Mouse (Mus musculus) kidney, postnatal 36 days (tissue): ENCODE measurements around the gene Spock1.
"Not testable (repeated sequence)": the region's sequence is repeated elsewhere in the genome, so short reads cannot be mapped to it uniquely, and the experiment has no call there.

ENCODE experiments used
- DNase-seq, 2 experiments: peaks; one replicate each; pipeline ENCODE4 v3.0.0; 2021 to 2022; ENCODE audit warnings: mixed read lengths in 2 of 2

The Spock1 gene

DNA sequence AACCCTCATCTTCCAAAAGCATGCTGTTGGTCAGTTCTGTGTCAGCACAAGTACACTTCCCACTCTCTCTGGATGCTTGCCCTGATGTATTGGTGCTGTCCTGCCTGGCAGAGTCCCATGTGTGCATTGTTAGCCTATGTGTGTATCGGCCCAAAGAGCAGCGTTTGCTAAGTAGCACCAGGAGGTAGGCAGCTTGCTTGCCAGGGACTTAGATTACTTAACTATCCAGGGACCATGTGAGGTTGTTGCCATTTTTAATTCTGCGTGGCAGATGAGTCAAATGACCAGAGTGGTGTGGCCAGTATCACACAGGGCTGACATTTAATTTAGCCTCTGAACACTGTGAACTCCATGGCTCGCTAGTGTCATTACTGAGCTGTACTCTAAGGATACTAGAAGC lies 256.9 kb downstream of the Spock1 start:
- no peak for DNase-seq

DNA sequence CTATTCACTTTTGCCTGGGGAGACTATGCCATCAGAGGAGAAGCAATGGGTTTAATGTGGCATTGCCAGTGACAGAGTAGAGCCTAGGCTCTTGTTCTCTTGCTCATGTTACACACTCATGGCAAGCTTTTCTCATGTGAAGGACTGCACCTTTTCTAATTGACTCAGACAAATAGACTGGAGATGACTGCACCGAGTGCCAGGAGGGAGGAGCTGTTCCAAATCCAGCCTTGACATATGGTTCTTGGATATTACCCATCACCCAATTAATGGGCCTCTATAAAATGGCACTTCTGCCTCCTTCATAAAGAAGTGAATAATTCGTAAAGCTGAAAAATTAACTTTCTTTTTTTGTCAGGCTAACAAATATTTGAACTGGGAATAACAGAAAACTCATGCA lies 259.3 kb downstream of the Spock1 start:
- DNase-seq, result no peak

DNA sequence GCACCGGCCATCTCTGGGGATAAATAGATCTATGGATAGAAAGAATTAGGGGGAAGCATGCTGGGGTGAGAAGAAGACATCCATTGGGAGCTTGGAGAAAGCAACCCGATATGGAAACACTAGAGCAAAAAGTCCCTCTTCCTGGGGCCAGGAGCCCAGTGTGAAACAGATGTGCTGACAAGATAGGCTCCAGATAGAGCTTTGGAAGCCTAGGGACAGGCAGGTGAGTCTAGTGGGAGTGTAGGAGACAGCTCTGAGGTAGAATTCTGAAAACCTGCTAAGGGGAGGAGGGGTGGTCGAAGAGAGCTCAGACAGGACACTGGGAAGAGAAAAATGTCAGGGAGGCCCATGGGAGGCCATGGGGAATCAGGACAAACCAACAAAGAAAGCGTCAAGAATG lies 260.7 kb downstream of the Spock1 start:
- DNase-seq, result no peak

DNA sequence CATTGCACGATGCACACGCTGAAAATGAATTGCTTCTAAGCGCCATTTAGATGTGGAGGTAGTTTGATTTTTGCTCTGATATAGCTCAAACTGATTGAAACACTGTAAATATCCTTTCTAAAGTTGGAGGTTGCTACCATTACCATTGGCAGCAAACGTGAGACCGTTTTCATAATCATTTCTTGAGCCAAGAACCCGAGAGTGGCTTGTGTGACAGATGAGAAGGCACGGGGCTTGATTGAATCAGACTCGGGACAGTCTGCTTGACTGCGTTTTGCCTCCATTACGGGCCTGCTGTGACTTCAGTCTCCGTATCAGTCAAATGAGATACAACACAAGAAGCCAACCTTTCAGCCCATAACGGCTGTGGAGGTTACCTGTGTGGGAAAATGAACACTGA lies 265.1 kb downstream of the Spock1 start:
- no peak for DNase-seq

DNA sequence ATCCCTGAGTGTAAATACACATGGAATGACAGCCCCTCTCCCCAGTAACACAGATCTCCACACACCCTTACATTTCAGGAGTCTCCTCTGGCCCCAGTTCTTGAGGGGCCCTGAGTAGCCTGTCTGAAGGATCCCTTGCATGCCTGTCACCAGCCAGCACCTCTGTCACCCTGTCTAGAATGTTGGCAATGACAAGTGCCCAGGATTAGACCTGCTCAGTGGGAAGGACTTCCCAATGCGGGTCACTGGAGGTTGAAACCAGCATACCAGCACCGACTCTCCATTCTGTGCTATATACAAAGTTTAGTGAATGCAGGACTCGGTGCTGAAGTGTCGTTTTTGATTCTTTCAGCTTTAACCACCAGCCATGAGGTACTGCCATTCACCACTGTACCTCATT lies 266.5 kb downstream of the Spock1 start:
- no peak for DNase-seq

DNA sequence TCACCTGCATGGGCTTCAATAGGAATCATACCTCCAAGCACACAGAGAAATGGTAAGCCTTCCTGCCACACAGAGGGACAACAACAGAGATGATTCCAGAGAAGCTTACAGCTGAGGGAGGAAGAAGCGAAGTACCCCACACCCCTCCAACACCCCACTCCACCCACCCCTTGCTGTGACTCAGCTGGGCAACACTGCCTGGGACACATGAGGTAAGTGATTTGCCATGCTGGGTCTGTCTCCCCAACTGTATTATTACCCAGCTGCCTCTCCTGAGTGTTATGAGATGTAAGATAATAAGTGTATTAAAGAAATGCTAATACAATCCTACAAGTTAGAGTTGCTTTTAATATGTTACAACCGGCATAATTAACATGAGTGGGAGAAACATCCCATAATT lies 267.2 kb downstream of the Spock1 start:
- DNase-seq, result no peak

DNA sequence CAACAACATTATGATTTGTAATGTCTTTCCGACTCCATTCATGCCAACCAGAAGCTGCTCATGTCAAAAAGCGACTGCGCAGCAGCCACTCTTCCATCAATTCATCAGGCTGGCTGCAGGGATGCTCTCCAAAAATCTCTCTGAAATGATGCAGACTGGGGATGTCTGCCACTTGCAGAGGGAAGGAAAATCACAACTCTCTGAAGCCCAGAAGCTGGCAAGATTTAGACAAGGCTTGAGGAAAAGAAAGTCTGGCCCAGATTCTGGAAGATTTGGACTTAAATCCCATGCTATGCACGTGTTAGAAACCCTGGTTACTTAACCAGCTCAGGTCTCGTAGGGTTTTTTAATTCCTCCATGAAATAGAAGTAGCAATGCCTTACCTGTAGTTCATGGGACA lies 269.3 kb downstream of the Spock1 start:
- no peak for DNase-seq

DNA sequence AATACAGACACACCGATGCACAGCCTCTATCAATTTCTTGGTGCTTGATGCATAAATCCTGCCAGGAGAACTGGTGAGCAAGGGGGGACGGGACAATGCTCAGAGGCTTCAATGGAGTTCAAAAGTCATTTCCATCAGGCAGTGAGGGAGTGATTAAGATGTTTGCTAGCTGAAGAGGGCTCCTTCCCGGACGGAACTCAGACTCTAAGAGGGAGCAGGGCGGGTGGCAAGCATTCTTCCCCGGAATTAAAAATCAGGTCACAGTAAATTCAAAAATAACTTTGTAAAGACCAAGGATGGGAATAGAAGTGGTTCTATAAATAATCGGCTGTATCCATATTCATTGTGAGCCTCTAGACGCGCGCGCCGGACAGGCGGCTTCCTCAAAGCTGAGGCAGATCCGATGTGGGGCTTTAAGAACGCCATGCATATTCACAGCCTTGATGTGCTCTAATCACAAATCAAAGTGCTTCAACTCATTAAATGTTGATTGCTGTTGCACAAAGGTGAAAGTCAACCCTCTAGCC lies 270.5 kb downstream of the Spock1 start:
- DNase-seq, result no peak

DNA sequence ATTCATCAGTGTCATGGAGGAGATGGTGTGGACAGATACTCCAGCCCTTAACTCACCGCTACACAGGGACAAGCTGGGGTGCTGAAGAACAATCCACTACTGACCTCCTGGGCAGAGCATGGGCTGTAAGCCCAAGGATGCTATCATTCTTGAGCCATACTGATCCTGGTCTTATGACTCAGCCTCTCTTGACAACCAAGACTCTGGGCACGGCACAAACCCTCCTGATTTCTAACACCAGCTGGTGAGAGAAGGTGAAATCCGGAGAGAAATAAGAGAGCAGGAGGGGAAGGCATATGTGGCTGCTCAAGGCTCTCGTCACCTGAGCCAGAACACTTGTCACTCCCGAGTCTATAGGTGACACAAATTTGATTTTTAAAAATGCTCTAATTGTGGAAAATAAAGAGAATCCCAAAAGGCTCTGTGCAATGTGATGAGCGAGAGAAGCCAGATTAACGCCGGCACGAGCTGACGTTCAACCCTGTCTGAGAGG lies 271.0 kb downstream of the Spock1 start:
- no peak for DNase-seq

DNA sequence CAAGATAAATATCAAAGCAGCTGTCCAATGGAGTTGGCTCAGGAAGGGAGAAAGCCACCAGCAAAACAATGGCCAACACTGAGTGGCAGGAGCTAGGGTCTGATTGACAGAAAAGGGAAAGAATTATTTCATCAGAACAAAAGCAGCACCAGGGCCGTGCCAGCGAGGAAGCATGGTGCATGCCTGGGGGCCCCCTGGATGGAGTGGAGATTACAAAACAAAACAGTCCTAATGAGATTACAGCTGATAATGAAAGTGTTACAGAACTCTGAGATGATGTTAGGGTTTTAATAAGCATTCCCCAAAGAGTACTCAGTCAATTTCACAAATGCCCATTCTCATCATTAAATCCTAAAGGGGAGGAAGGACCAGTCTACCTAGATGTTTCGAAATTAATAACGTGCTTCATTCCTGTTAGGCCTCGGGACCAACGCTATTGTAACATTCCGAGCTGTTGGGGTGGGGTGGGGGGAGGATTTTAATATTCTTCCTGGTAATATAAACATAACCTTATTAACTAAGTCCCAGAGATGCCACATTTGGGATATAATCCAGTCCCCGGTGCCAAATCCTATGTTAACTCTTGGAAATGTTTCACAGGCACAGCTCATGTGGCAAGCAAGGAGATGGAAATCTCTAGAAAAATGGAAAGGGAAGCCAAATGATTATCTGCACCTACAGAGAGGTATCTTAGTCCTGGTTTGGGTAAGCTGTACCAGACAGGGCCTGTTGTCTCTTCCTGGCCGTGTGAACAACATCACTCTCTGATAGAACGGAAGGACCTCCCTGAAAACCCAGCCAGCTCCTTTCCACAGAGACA lies 271.7 kb downstream of the Spock1 start:
- no peak for DNase-seq

DNA sequence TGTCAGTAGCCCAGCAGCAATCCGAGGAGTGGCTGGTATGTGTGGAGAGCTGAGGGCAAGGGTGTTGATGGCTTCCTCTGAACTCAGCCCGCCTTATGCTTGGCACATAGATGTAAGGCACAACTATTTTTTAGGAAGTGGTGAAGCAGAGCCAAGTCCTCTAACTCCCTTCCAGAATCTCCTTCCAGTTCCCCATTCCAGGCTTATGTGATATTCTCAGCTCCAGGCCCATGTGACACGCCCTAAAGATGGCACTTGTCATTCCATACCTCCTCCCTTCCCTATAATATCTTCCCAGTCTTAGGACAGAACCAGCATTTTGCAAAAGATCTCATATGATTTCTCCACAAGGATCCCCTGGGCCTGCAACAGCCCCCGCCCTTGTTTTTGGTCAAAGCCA lies 277.6 kb downstream of the Spock1 start:
- DNase-seq, result no peak

DNA sequence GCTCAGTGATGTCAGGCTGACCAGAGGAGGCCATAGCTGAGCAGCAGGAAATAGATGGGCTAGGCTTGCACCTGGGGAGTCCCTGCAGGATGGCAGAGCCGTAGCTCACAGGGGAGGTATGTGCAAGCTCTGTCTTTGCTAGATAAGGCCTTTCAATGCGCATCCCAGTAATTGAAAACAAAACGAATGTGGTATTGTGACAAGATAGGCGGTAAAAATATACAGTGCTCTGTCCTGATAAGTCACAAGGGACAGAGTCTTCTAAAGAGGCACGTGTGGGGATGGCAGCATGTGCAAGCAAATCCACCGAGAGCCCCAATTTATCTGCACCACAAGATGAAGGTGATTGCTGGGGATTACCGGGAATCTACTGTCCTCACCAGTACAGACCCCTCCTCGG lies 279.9 kb downstream of the Spock1 start:
- no peak for DNase-seq

DNA sequence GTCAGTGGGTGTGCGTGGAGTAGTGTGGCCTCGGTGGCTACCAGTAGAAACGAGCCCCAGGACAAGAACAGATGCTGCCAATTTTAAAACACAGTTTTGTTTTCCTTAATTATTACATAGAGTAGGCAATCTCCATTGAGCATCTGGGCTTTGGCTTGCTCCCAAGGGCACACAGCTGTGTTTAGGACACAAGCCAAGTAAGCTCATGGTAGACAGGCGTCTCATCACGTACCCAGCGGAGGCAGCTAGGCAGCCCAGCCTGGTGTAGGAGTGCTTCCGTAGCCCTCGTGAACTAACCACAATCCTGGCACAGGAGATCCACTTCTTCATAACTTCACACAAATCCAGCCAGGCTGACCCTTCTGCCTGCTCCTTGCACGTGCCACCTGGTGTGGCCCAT lies 281.7 kb downstream of the Spock1 start:
- no peak for DNase-seq

DNA sequence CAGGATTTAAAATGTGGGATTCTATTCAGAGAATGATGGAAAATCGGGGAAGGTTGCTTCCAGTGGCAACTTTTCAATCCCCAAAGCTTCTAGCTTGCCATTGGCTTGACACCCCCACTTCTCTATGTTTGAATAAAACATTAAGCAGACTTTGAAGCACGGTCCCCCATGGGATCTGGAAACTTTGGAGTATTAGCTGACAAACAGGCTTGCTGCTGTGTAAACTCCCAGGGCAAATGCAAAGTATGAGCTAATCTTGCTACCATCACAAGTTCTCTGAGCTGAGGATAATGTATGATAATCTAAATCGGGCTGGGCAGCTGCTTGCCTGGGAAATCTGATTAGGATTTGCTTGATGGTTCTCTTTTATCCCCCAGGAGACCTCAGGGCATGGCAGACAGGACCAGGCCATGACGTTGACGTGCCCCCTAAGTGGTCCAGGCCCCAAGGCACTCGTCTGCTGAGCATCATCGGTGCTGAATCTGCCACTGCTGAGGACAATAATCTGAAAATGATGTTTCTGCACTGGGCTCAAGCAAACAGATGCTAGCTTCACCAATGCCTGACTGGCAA lies 284.1 kb downstream of the Spock1 start:
- no peak for DNase-seq

DNA sequence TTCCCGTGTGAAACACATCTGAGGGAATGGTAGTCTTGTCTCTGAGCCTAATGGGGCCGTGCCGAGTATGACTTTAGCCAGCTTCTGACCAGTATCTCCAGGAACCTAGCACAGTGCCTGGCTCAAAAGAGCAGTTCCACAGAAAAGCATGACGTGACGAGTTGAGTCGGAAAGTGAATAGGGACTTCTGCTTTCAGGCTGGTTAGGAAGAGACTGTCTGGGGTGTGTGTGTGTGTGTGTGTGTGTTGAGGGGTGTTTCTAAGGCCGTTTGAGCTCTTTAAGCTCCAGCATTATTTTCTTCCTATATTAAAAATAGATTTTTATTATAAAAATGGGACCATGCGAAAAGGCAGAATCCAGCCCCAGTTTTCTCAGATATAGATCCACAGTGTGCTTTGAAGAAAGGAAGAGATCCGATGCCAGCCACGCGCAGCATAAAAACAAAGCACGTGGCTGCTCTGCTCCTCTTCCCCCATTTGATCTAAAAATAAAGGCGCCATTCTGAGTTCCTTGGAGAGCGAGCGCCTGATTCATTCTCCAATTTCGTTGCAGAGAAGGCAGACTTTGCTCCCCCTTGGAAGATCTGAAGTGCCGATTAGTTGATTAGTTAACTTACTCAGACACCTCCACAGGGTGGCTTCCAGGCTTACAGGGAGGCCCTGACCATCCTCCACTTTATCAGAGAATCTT lies 288.9 kb downstream of the Spock1 start:
- DNase-seq, result no peak

DNA sequence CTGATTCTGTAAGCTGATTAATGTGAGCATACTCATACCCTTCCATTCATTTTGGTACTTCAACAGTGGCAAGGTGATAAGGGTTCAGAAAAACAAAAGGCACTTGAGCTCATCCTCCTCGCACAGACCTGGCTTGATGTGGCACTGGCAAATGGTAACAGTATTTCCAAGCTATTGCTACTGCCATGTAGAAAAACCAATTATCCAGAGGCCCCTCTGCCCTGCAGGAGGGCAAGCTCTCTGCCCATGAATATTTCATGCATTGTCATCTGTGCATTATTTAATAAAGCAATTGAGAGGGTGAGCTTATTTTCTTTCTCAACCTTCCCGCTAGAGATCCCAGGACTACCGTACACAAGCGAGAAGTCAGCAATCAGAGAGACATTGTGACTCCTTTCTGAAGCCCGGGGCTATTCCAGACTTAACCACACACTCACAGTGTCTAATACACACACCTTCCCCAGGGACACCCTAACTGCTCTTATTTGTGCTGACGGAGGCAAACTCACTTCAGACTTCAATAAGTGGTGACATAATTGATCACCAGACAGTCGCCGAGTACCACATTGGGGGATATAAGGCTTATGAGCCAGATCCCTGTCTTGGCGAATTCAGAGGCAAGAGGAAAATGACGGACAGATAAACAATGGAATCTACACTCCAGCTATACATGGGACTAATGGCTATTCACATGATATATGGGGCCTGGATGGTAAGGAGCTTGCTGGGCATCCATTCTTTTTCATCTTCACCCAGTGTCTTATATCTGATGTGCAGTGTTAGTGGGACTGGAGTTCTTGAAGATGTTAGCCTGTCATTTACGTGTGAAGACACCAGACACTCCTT lies 296.6 kb downstream of the Spock1 start:
- DNase-seq, result no peak

DNA sequence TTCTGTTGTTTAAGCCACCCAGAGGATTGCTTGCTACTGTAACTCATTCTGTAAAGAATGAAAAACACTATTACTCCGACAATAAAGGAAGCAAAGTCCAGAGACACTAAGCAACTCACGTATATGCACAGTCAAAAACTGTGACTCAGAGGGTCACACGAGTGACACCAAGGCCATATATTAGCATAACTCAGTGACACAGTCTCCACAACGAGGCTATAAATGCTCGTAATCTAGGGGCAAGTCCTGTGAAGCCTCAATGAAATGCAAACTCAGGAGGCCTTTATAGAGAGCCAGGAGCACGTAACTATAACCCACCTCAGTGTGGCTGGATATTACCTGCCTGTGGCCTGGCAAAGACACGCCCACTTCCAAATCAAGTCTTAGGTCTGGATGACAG lies 298.2 kb downstream of the Spock1 start:
- no peak for DNase-seq

DNA sequence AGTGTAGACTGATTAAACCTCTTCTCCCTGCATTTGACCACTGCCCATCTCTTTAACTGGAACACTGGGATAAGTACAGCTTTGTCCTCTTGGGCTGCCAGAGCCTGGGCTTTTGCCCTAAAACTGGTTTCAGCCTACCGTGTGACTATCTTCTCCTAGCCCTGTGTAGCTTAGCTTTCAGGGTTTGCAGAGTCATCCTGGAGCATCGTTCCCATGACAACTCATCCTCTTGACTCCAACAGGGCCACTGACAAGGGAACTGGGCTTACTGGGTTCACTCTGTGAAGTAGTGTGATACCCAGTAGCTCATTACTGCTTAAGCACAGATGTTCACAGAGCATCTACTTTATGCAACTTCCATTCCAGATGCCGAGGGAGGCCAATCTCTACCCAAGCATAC lies 303.7 kb downstream of the Spock1 start:
- no peak for DNase-seq

DNA sequence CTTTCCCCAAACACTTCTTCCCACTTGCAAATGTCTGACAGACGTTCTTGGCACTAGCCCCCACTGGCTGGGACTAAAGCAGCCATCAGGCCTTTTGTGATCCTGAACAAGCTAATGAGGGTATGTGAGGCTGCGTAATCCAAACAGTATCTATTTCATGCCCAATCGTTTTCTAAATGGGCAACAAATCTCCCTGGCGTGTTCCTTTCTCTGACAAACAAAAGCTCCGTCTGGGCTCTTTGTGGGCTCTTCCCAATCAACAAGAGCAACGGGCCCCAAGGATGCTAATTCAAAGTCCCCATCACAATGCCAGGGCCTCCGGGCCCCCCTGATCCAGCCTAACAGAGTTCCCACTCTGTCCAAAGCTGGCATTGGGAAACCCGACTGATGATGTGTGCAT lies 304.9 kb downstream of the Spock1 start:
- DNase-seq, result no peak

DNA sequence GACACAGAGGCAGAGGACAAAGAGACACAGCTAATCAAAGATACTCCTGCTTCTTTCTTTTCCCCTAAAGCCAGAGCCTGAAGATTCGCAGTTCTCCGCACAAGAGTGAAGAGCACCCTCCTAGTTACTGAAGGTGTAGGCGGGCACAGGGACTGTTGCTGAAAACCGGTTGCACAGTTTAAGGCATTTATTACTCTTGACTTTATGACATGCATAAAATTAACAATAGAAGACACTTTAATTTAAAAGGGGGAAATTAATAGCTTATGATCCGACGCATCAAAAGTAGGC lies 312.4 kb downstream of the Spock1 start:
- no peak for DNase-seq

DNA sequence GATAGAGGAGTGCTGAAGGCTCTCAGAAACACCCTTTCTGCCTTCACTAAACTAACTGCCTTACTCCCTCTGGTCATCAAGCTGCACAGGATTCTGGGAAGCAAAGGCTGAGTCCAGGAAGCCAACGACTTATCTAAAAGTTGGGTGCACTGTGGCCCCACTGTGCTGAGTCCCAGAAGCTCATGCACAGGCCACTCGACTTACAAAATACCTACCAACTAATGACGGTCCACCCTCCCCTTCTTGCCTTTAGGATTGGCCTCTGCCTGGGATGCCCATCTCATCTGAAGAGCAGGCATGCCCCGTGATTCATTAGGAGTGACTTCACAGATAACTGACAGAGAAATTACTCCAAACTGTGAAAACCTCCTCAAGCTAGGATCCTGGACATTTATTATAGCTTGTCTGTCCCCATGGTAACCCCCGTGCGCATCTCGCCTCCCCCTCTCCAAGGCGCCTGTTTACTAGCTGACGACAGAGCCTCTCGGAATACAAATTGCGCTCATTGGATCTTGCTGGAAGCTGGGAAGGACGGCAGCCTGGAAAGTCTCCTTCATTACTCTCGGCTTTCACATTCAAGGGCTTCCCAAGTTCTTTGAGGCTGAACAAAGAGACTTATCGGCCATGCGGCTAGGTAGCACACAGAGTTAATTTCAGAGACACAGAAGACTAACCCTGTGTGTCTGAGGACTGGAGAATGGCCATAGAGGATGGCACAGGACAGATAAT lies 312.9 kb downstream of the Spock1 start:
- DNase-seq, result no peak

DNA sequence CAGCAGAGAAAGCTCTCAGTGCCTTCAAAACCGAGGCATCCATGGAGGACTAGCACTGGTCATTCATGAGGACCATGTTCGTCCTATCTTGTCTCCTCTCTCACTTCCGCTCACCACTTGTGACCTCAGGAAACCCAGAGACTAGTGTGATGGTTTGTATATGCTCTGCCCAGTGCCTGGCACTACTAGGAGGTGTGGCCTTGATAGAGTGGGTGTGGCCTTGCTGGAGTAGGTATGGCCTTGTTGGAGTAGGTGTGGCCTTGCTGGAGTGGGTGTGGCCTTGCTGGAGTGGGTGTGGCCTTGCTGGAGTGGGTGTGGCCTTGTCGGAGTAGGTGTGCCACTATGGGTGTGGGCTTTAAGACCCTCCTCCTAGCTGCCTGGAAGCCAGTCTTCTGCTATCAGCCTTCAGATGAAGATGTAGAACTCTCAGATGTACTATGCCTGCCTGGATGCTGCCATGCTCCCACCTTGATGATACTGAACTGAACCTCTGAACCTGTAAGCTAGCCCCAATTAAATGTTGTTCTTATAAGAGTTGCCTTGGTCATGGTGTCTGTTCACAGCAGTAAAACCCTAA lies 318.7 kb downstream of the Spock1 start:
- not testable (repeated sequence) for DNase-seq
